Mouse (Mus musculus) thymus, adult 2 months (tissue): ENCODE data around the gene Thoc7.

Experiments used
- CTCF ChIP-seq: fragments of 200-500 bp; IDR thresholded peaks from 2 replicates; pipeline ENCODE4 v1.5.1; 2012; ENCODE audit warnings: mild to moderate bottlenecking, control low read depth, low read length, moderate library complexity, borderline replicate concordance; ENCODE audit not compliant: control insufficient read depth, poor library complexity, insufficient read depth; ENCODE audit errors: extremely low read depth
- POLR2A ChIP-seq: fragments of 200-500 bp; IDR thresholded peaks from 2 replicates; pipeline ENCODE4 v1.6.1; 2012; ENCODE audit warnings: mild to moderate bottlenecking, low read length, control low read depth, moderate library complexity; ENCODE audit not compliant: control insufficient read depth, poor library complexity, insufficient read depth; ENCODE audit errors: extremely low read depth

GRCm38 (mm10) chr14:13995206-13996097 lies 33.8 kb upstream of the Thoc7 start:
- TF ChIP-seq CTCF (no peak), POLR2A (no peak)
